Mouse (Mus musculus): ENCODE measurements around the gene Olfr38.

The Olfr38 gene

DNA sequence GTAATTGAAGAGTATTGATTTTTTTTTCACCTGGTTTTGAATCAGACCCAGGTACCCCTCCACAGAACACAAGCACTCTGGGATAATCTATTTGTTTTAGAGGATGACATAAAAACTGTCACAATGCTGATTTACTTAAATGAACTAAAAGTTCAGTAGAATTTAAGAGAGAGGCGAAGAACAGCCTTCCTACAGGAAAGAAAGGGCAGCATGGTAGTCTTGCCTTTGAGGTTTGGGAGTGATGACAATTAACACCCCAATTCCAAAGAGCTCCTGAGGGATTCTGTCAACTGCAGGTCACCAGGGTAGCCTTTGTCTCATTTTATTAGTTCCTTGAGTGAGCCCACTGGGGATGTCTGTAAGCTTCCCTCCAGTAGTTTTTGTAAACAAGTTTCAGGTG is at the start of gene Olfr38:
TSS of gene Olfr38 (plus strand) at position 301 of the 400 bp plus-strand sequence.
- DNase-seq: no peak

DNA sequence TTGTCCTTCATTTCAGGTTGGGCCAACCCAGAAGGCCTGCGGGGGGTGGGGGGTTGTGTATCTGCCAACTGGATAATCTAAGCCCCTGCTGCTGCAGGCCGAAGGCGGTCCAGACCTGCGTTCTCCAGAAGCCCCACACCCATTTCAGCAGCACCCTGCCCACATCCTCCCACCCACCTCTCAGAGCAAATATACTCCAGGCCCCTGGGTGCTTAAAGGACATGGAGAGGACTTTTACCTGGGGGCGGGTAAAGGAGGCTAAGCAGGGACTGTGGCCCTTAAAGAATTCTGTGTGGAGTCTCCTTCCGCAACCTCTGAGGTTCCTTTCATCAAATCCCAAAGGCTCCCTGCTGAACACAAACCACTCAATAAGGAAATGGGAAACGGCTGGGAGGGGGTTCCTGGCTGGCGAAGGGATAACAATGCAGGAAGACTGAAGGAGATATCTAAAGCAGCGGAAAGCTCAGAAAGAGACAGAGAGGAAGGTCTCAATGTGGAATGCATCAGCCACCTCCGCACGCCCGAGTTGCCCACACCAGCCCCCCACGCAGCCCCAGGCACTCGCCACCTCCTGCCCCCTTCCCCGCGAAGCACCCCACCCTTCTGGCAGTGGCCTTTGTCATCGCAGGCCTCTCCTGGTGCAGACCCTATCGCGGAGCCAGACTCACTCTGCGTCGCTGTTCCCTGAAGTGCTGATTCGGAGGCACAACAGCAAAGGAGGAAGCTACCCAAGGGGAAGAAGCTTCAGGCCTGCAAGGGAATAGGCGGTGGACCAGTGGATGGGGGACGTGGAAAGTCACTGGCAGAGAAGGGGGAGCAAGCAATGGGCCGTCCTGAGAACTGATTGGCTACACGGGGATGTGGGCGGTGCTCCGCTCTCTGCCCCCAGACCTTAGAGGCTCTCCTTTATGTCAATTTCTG is 46.7 kb upstream of the Olfr38 start, which contains the start of gene Tcaf1:
TSS of gene Tcaf1 (minus strand) at position 798 of the 921 bp plus-strand sequence.
- DNase-seq: peak; percentile 95

DNA sequence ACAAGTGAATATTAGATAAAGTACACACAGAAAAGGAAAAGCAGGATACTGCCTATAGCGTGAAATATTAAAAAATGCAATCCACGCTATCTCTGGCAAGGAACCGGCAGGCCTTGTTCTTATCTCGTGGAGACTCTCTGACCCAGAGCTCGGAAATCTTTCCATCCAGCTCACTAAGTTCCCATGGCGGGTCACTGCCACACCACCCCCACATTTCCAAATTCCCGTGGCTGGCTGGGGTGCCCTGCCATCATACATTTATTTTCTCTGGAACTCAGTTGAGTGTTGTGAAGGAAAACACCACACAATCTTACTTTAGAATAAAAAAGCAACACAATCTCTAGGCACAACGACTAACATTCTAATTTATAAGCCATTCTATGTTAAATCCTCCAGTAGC is 41.5 kb upstream of the Olfr38 start:
- no peak for DNase-seq

DNA sequence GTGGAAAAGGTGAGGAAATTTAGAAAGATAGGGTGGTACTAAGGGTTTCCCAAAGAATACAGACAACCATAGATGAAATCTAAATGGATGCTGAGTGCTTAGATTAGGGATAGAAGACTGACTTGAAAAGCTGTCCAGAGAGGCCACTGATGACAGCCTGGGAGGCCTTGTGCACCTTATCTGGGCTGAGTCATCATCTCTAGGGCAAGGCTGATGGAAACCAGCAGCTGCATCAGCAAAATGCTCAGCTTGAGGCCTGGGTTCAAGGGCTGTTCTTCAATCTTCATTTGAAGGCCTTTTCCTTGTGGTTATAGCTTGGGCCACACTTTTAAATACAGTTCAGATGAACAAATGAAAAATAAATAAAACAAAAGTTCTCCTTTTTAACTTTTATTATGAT is 38.2 kb upstream of the Olfr38 start:
- no peak for DNase-seq

DNA sequence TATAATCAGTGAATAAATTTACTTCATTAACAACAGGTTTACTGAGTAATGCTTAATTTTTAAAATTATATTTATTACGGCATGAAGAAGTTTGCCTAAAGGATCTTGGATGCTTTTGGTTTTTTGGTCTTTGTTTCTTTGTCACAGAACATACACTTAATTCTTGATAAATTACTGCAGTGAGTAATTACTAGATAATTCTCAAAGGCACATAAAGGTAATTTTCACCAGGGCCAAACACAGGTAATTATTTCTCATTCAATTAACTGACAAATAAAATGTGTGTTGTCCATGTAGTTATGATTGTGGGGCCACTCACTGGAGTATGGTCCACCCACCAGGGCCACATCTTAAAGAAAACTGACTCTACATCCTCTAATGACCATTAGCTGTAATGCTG is 17.1 kb upstream of the Olfr38 start, which contains the start of gene Olfr453:
TSS of gene Olfr453 (plus strand) at position 301 of the 400 bp plus-strand sequence.
- no peak for DNase-seq

DNA sequence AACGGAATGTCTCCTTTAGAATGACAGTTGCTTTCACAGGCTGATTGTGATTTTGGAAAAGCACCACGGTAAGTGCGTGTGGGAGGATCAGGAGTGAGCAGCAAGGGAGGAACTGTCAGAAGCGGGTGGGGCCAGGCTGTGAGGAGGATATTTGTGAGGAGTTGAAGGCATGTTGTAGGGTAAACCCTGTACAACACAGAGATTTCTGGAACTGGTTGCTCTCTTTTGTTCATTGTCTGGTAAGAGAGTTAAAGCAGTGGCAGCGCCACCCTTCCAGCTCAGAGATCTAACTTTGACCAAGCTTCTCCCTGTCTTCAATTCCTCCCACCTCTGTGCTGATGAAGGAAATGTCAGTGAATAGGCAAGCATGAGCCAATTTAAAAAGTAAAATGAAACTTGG is 13.9 kb upstream of the Olfr38 start:
- no peak for DNase-seq

DNA sequence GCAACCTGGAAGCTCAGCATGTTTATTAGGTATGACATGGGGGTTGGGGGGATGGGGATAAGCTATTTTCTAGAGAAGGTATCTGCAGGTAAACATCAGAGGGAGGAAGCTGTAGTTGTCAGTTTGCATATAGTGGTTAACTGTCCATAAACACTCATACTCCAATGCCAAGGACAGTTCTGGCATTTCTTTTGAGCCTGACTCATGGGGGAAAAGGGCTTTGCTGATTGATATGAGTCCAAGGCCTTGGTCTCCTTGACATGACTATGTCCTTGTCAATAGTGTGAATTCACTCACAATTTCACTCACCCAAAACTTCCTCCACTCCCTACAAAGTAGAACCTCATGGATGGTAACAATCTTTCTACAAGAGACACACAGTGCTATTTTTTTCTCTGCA is 8.4 kb upstream of the Olfr38 start:
- DNase-seq: no peak

DNA sequence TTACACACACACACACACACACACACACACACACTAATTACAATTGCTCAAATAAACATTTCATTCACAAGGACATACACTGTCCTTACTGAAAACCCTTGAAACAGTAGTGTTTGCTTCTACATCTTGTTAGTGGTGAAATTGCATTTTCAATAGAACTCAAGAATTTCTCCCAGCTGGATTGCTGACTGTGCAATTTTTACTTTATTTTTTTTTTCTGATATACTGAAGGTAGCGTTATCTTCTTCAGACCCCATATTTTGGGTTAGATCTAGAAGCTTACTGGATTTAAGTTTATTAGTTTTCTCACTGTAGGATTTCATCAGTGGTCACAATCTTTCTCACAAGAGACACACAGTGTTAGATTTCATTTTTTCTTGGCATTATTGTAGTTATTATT is 20.9 kb downstream of the Olfr38 start:
- no peak for DNase-seq

DNA sequence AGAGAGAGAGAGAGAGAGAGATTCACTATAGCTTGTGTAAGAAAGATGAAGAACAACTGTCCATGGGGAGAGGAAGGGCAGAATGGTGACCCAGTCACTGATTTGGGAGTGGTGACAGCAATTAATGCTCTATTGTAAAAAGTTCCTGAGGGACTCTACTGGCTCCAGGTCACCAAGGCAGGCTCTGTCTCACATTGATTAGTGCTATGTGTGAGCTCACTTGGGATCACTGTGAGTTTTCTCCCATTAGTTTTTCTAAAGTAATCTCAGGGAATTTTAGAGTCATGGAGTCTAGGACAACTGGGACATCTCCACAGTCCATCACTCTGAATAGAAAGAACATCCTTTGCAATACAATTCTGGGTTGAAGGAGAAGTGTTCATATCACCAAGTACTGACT is 28.6 kb downstream of the Olfr38 start, which contains the start of gene Olfr452:
TSS of gene Olfr452 (plus strand) at position 301 of the 400 bp plus-strand sequence.
- no peak for DNase-seq

DNA sequence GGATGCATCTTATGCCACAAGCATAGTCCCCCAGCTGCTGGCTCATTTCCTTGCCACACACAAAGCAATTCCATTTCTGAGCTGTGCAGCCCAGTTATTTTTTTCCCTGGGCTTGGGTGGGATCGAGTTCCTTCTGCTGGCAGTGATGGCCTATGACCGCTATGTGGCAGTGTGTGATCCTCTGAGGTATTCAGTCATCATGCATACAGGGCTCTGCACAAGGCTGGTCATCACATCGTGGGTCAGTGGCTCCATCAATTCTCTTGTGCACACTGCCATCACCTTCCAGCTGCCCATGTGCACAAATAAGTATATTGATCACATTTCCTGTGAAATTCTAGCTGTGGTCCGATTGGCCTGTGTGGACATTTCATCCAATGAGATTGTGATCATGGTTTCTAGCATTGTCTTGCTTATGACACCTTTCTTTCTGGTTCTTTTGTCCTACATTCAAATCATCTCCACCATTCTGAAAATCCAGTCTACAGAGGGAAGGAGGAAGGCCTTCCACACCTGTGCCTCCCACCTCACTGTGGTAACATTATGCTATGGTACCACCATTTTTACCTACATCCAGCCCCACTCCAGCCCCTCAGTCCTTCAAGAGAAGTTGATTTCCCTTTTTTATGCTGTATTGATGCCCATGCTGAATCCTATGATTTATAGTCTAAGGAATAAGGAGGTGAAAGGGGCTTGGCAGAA is 34.2 kb downstream of the Olfr38 start:
- DNase-seq: no peak

DNA sequence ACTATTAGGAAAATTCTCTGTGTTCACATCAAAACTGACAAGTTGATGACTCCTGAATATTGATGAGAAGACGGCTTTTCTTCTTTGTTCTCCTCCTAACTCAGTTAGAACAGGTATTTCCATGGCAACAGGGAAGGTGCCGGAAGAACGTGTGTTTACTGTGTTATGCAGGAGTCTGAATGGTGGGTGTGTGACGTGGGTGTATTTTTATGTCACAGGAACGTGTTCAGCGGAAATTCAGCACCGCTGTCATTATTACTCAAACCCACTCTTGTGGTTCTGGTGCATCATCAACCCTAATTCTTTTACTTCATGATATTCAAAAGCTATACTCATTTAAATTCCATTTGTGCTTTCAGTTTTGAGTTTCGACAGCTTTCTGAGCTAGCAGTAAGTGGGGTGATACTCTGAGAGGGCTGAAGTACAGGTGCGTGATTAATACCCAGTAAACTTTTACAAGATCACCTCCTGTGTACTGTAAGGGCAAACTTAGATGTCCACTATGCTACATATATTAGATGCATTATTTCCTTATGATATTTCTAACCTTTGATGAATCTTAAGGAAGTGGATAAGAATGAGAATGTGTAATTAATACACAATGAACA is 34.8 kb downstream of the Olfr38 start:
- no peak for DNase-seq

DNA sequence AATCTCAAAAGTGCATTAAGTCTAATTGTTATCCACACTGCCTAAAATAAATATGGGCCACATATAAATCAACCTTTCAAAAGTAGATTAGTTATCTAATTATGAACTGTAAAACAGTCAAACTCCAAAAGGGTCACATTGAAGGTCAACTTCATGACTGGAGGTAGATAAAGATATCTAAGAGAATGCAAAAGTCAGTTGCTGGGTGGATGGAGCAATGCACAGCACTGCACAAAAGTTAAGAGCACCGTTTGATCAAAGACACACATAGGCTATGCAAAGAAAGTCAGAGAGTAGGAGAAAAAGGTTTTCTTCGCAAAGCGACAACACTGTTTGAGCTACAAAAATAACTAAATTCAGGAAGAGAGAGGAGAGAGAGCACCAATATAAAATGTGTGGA is 38.8 kb downstream of the Olfr38 start:
- DNase-seq: no peak

DNA sequence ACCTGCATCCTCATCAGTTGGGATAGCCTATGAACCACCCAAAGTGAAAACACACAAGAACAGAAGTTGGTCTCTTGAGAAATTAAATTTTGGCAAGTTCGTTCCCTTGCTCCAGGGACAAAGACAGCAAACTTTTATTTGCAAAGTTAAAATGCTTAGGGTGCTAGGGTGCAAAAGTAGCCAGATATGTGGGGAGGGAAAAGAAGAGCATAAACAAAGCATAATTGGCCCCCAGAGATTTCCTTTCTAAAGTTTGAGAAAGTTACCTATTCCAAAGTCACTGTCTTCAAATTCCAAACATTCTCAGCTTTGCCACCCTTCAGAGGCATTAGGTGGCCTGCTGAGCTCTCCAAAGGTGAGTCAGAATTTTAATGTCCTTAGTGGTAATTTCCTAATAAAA is 55.4 kb downstream of the Olfr38 start, which contains the start of gene Olfr450:
TSS of gene Olfr450 (plus strand) at position 301 of the 400 bp plus-strand sequence.
- no peak for DNase-seq
